Mouse (Mus musculus): ENCODE measurements around the gene Blm. TPM values are rescaled to one million over a fixed set of nuclear protein-coding genes. Genes with fewer than 3 reads are reported as not detected.

Gene Blm
- total RNA-seq, 2 experiments from 2014 or later = 0.86 to 2.2 TPM

GRCm38 (mm10) chr7:80441986-80442904 is 92.7 kb downstream of the Blm start:
- DNase-seq (ENCODE audit: low spot score in 2 of 2) = no peak

- DNase-seq (ENCODE audit: low spot score in 2 of 2) = no peak
These were observed 94.2 kb downstream of the Blm start for GRCm38 (mm10) chr7:80440685-80441084.

DNA sequence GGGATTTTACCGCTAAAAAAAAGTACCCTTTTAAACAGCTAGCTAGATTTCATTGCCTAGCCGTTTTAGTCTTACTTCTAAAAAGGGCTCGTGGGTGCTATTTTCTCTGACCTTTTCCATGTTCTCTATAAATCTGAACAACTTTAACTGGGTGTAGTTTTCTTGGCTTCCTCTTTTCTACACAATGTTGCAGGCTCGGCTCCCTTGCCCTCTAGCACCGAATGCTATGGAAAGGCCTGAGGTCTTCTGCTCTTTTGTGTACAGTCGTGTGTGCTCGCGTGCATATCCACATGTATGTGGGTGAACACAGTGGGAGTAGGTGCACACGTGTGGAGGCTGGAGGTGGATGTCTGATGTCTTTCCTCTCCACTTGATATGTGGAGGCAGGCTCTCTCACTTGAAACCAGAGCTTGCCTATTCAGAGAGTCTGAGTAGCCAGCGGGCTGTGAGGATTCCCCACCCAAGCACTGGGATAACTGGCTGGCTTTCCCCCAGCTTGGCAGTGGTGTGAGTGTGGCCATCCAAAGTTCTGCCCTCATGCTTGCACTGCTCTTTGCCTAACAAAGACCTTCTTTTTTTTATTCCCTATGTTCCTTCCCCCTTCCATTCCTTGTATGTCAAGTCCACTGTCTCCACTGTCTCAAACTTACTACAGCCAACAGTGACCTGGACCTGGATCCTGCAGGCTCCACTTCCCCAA is 95.0 kb downstream of the Blm start:
- no peak for DNase-seq (ENCODE audit: low spot score in 2 of 2)

GRCm38 (mm10) chr7:80439032-80439760 is 95.7 kb downstream of the Blm start:
- no peak for DNase-seq (ENCODE audit: low spot score in 2 of 2)

DNA sequence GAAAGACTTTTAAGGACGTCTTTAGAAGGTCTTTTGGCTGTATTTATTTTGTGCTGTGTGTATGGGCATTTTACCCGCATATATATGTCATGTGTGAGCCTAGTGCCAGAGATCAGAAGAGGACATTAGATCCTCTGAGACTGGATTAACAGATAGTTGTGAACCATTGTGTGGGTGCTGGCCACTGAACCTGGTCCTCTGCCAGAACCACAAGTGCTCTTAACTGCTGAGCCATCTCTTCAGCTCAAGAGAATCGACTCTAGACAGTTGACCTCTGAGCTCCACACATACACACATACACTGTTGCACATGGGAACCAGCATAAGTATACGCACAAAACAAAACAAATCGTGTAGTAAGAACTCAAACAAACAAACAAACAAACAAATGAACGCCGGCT is 98.3 kb downstream of the Blm start:
- DNase-seq (ENCODE audit: low spot score in 2 of 2) = no peak

- DNase-seq (ENCODE audit: low spot score in 2 of 2) = no peak
These were observed 99.3 kb downstream of the Blm start for GRCm38 (mm10) chr7:80435594-80435993.

DNA sequence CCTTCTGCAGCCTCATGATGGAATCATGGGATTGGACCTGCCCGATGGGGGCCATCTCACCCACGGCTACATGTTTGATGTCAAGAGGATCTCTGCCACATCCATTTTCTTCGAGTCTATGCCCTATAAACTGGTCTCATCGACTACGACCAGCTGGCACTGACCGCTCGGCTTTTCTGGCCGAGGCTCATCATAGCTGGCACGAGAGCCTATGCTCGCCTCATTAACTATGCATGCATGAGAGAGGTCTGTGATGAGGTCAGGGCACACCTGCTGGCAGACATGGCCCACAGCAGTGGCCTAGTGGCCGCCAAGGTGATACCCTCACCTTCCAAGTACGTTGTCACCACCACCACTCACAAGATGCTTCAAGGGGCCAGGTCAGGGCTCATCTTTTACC is 105.3 kb downstream of the Blm start:
- no peak for DNase-seq (ENCODE audit: low spot score in 2 of 2)

GRCm38 (mm10) chr7:80427730-80428129 is 107.2 kb downstream of the Blm start:
- no peak for DNase-seq (ENCODE audit: low spot score in 2 of 2)

DNA sequence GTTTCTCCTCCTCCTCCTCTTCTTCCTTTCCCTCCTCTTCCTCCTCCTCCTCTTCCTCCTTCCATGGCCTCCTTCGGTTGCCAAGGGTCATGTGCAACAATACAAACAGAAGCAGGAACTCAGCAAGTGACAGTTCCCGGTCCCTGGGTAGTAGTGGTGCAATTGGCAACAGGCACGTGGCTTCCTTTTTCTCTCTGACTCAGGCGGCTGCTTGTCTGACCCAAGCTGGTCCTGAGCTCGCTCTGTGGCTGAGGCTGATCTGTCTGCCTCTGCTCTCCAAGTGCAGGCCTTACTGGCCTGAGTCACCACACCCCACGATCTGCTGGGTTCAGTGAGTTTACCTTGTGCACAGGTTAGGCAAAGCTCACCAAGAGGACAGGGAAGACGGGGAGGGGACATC is 108.6 kb downstream of the Blm start:
- DNase-seq (ENCODE audit: low spot score in 2 of 2) = no peak

GRCm38 (mm10) chr7:80424722-80425121 is 110.2 kb downstream of the Blm start:
- no peak for DNase-seq (ENCODE audit: low spot score in 2 of 2)

DNA sequence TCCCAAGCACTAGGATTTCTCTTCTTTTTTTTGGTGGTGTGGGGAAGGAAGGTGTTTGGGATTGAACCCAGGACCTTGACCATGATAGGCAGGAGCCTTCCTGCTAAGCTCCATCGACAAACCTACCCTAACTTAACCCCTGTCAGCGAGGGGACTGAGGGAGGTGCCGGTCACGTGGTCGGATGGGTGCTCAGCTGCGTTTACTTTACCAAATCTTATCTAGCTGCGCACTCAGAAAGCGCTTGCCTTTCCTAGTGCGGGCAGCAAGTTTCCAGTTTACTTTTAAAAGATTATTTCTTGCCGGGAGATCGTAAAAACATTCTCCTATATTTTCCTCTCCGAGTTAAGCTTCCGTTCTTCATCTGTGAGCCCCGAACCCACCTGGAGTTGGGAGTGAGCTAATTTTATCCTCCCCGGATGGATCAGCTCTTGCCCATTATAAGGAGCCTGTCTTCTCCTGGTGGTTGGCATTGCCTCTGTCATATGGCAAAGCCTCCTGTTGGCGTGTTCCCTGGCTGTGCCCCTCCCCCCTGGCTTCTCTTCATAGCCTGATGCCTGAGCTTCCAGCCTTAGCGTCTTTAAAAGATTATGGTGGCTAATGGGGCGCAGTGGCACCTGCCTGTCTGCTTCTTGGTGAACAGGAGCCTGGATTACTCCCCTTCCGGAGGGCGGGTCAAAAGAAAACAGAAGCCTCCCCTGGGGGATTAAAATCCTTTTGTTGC is 112.0 kb downstream of the Blm start:
- no peak for DNase-seq (ENCODE audit: low spot score in 2 of 2)

- DNase-seq (ENCODE audit: low spot score in 2 of 2) = no peak
These were observed 113.3 kb downstream of the Blm start for GRCm38 (mm10) chr7:80421576-80421975.

GRCm38 (mm10) chr7:80420586-80420985 is 114.3 kb downstream of the Blm start:
- DNase-seq (ENCODE audit: low spot score in 2 of 2) = no peak

DNA sequence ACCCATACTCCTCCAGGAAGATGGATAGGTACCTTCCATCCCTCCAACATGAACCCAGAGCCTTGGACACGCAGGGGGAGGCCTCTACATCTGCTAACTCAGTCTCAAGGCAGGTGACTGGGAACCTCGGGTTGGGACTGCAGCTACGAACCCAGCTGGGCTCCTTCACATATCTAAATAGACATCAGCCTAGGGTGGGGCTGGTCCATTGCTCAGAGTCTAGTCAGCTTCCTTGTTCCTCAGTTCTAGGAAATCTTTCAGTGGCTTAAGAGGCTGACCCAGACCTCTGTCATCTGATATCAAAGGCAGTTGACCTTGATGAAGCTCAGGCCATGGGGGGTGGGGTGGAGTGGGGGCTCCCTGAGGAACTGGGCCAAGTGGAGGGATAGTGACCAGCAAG is 115.6 kb downstream of the Blm start:
- no peak for DNase-seq (ENCODE audit: low spot score in 2 of 2)

- DNase-seq (ENCODE audit: low spot score in 2 of 2) = no peak
These were observed 116.9 kb downstream of the Blm start for GRCm38 (mm10) chr7:80418036-80418435.

DNA sequence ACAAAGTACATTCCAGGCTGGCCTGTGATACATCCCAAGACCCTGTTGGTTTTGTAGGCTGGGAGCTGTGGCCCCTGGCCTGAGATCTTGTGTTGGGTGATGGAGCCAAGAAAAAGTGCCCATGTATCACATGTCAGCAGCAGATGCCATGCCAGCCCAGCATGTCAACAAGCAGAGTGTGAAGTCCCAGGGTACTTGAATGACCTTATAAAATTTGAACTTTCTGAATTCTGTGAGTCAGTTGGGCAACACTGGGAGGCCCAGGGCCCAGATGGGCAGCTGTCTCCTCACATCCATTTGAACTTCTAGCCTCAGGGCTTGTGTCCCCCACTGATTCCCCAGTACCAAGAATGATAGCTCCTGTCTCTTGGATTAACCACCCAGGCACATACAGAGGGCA is 117.3 kb downstream of the Blm start:
- DNase-seq (ENCODE audit: low spot score in 2 of 2) = no peak

DNA sequence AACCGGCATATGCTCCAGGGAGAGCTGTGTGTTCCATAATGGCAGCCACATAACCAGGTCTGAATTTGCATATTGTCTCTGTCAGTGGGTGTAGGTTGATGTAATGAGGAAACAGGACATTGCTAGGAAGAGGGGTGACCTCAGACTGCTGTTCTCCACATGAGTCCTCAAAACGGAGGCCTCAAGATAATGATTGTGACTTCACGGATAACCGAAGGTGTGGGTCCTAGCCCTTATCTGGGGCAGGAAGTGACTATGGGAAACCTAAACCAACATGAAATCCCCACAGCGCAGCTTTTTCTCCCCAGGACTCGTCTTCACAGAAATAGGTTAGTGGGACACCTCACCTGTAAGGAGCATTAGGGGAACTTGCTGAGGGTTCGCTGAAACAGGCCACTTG is 118.0 kb downstream of the Blm start:
- no peak for DNase-seq (ENCODE audit: low spot score in 2 of 2)

- no peak for DNase-seq (ENCODE audit: low spot score in 2 of 2)
These were observed 120.5 kb downstream of the Blm start for GRCm38 (mm10) chr7:80414303-80414855.

- no peak for DNase-seq (ENCODE audit: low spot score in 2 of 2)
These were observed 121.2 kb downstream of the Blm start for GRCm38 (mm10) chr7:80413512-80414302.

GRCm38 (mm10) chr7:80412781-80413180 is 122.1 kb downstream of the Blm start:
- DNase-seq (ENCODE audit: low spot score in 2 of 2) = no peak
